Mouse (Mus musculus): ENCODE measurements at regions not wholly inside any gene's neighbourhood (a gene's known extent, or its start where the extent isn't known, plus 50 kb on each side); places are given as distances from the start of the nearest gene placed in this dataset.

DNA sequence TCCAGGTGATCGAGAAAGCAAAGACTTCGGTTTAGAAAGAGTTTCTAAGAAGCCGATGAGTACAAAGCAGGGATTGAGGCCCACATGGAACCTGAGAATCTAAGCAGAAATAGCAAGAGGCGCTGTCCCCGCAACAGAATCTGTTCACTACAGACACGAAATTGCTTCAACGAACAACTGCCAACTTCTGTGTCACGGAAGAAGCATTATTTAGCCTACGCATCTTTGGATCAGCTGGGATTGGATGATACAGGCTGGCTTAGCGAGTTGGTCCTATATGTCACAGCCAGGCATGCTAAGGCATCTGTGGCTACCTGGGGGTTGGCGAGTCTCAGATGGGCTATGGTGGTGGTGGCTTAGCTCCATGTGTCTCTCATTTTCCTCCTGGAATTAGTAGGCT is 269.1 kb downstream of the CK137956 start:
- no peaks in the 10 kb centered on the region for H3K27me3 ChIP-seq (ENCODE audit: control insufficient read depth, insufficient read depth, low read length)
- no peak overlapping the region for H3K27ac ChIP-seq (ENCODE audit: low read length)
- no peak for ATAC-seq (ENCODE audit: insufficient number of reproducible peaks, insufficient read depth, low FRiP score, low read depth)
- H3K9me3 ChIP-seq (ENCODE audit: control insufficient read depth, low read depth, low read length): no peaks in the 10 kb centered on the region
- no peak overlapping the region for H3K4me2 ChIP-seq (replicated peaks; ENCODE audit: low read depth, low read length)
- no peak overlapping the region for H3K9ac ChIP-seq (replicated peaks; ENCODE audit: low read depth, low read length)
- no peaks in the 10 kb centered on the region for H3K36me3 ChIP-seq (ENCODE audit: control insufficient read depth, insufficient read depth, low read length)
- H3K4me3 ChIP-seq (ENCODE audit: low read depth, low read length): no peak overlapping the region
- WGBS: 93% methylated on average over 11 of the region's 11 CpGs
- H3K4me1 ChIP-seq (ENCODE audit: control insufficient read depth, insufficient read depth, low read length): no peaks in the 10 kb centered on the region

GRCm38 (mm10) chr4:127689986-127690385 is 280.8 kb downstream of the CK137956 start:
- H3K4me3 ChIP-seq (ENCODE audit: low read depth, low read length): no peak overlapping the region
- H3K36me3 ChIP-seq (ENCODE audit: control insufficient read depth, insufficient read depth, low read length): no peaks in the 10 kb centered on the region
- no peaks in the 10 kb centered on the region for H3K9me3 ChIP-seq (ENCODE audit: control insufficient read depth, low read depth, low read length)
- no peak overlapping the region for H3K4me2 ChIP-seq (replicated peaks; ENCODE audit: low read depth, low read length)
- no peak for ATAC-seq (ENCODE audit: insufficient number of reproducible peaks, insufficient read depth, low FRiP score, low read depth)
- 67% methylated on average over 4 of the region's 4 CpGs for WGBS
- no peak overlapping the region for H3K9ac ChIP-seq (replicated peaks; ENCODE audit: low read depth, low read length)
- H3K27me3 ChIP-seq (ENCODE audit: control insufficient read depth, insufficient read depth, low read length): no peaks in the 10 kb centered on the region
- no peaks in the 10 kb centered on the region for H3K4me1 ChIP-seq (ENCODE audit: control insufficient read depth, insufficient read depth, low read length)
- H3K27ac ChIP-seq (ENCODE audit: low read length): no peak overlapping the region

DNA sequence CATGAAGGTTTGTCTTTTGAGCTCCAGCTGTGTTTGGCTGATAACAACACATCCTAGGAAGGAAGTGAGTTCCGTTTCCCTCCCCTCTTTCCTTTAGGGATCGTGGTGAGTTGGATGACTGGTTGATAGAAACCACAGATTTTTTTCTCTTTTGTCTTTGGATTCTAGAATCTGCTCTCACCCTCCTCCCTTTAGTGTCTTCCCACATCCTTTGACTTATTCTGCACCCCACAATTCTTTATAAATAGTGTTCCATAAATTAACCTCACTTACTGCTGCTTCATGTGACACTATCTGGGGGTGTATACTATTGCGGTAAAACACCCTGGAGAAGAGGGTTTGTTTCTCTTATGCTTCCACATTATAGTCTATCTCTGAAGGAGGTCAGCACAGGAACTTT is 285.7 kb downstream of the CK137956 start:
- Histone ChIP-seq H3K9me3 (ENCODE audit: control insufficient read depth, low read depth, low read length) (no peaks in the 10 kb centered on the region), H3K4me2 (replicated peaks; ENCODE audit: low read depth, low read length) (no peak overlapping the region), H3K27ac (ENCODE audit: low read length) (no peak overlapping the region), H3K4me1 (ENCODE audit: control insufficient read depth, insufficient read depth, low read length) (no peaks in the 10 kb centered on the region), H3K9ac (replicated peaks; ENCODE audit: low read depth, low read length) (no peak overlapping the region), H3K36me3 (ENCODE audit: control insufficient read depth, insufficient read depth, low read length) (no peaks in the 10 kb centered on the region), H3K4me3 (ENCODE audit: low read depth, low read length) (no peak overlapping the region), H3K27me3 (ENCODE audit: control insufficient read depth, insufficient read depth, low read length) (no peaks in the 10 kb centered on the region)
- ATAC-seq (ENCODE audit: insufficient number of reproducible peaks, insufficient read depth, low FRiP score, low read depth): no peak
- WGBS: 68% methylated on average over 3 of the region's 3 CpGs

DNA sequence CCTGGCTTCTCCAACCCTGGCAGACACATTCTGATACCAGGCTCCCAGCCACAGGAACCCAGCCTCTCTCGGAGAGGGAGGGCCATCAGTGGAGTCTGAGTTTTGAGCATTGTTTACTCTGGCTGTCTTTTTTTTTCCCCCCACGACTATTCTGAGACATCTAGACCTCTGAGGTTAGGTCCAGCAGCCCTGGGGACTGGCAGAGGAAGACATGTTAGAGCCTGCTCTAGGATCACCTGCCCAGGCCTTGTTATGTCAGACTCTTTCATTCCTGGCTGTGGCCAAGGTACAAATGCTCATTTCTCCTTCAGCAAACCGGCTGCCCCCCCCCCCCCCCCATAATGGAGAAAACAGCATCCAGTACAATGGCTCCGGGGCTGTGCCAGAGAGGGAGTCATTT is 291.4 kb downstream of the CK137956 start:
- Histone ChIP-seq H3K27me3 (ENCODE audit: control insufficient read depth, insufficient read depth, low read length) (no peaks in the 10 kb centered on the region), H3K4me3 (ENCODE audit: low read depth, low read length) (no peak overlapping the region), H3K9me3 (ENCODE audit: control insufficient read depth, low read depth, low read length) (no peaks in the 10 kb centered on the region), H3K4me2 (replicated peaks; ENCODE audit: low read depth, low read length) (no peak overlapping the region), H3K36me3 (ENCODE audit: control insufficient read depth, insufficient read depth, low read length) (no peaks in the 10 kb centered on the region), H3K4me1 (ENCODE audit: control insufficient read depth, insufficient read depth, low read length) (no peaks in the 10 kb centered on the region; the same call in 1 of the 2 replicates), H3K9ac (replicated peaks; ENCODE audit: low read depth, low read length) (no peak overlapping the region), H3K27ac (ENCODE audit: low read length) (no peak overlapping the region)
- 32% methylated on average over 4 of the region's 4 CpGs for WGBS
- ATAC-seq (ENCODE audit: insufficient number of reproducible peaks, insufficient read depth, low FRiP score, low read depth): no peak

DNA sequence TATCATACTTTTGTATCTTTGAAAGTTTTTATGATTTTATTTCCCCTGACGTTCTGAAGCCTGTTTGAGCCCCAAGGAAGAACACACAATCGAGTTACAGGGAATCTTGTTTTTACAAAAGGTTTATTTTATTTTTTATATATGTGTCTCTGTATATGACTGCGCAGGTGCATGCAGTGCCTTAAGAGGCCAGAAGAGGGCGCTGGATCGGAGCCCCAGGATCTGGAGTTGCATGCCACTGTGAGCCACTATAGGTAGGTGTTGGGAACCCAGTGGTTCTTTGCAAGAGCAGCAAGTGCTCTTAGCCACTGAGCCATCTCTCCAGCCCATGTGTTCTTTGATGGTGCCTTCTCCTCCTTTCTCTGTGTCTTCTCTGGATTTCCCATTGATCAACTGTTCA is 292.3 kb downstream of the CK137956 start:
- H3K4me1 ChIP-seq (ENCODE audit: control insufficient read depth, insufficient read depth, low read length): no peaks in the 10 kb centered on the region; the same call in 1 of the 2 replicates
- H3K9me3 ChIP-seq (ENCODE audit: control insufficient read depth, low read depth, low read length): no peaks in the 10 kb centered on the region
- no peak overlapping the region for H3K4me2 ChIP-seq (replicated peaks; ENCODE audit: low read depth, low read length)
- WGBS: 57% methylated on average over 5 of the region's 5 CpGs
- H3K36me3 ChIP-seq (ENCODE audit: control insufficient read depth, insufficient read depth, low read length): no peaks in the 10 kb centered on the region
- no peak overlapping the region for H3K9ac ChIP-seq (replicated peaks; ENCODE audit: low read depth, low read length)
- no peak for ATAC-seq (ENCODE audit: insufficient number of reproducible peaks, insufficient read depth, low FRiP score, low read depth)
- no peaks in the 10 kb centered on the region for H3K27me3 ChIP-seq (ENCODE audit: control insufficient read depth, insufficient read depth, low read length)
- H3K4me3 ChIP-seq (ENCODE audit: low read depth, low read length): no peak overlapping the region
- no peak overlapping the region for H3K27ac ChIP-seq (ENCODE audit: low read length)

GRCm38 (mm10) chr4:127675745-127676315 is 294.9 kb downstream of the CK137956 start:
- Histone ChIP-seq H3K4me2 (replicated peaks; ENCODE audit: low read depth, low read length) (no peak overlapping the region), H3K36me3 (ENCODE audit: control insufficient read depth, insufficient read depth, low read length) (no peaks in the 10 kb centered on the region), H3K9ac (replicated peaks; ENCODE audit: low read depth, low read length) (no peak overlapping the region), H3K27ac (ENCODE audit: low read length) (no peak overlapping the region), H3K9me3 (ENCODE audit: control insufficient read depth, low read depth, low read length) (no peaks in the 10 kb centered on the region), H3K4me3 (ENCODE audit: low read depth, low read length) (no peak overlapping the region), H3K4me1 (ENCODE audit: control insufficient read depth, insufficient read depth, low read length) (no peaks in the 10 kb centered on the region; the same call in 1 of the 2 replicates), H3K27me3 (ENCODE audit: control insufficient read depth, insufficient read depth, low read length) (no peaks in the 10 kb centered on the region)
- 16% methylated on average over 16 of the region's 16 CpGs for WGBS
- no peak for ATAC-seq (ENCODE audit: insufficient number of reproducible peaks, insufficient read depth, low FRiP score, low read depth)

DNA sequence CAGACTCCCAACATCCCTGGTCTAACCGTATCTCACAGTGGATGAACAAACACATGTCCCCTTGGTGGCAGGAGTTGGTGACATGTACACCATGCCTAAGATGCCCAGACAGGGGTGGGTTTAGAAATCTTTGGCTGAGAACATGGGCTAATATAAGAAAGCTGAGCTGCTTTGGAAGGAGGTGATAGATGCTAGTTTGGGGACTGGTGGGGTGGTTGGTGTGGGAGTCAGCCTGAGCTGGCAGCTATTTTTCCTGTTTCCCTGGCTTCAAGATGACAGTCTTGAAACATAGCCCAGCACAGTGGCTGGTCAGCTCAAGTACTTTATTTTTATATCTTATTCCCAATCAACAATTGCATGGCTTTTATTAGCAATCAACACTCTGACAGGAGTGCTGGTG is 302.0 kb upstream of the Gjb5 start:
- no peak overlapping the region for H3K27ac ChIP-seq (ENCODE audit: low read length)
- no peak overlapping the region for H3K9ac ChIP-seq (replicated peaks; ENCODE audit: low read depth, low read length)
- WGBS: 94% methylated on average over 1 of the region's 1 CpGs
- no peaks in the 10 kb centered on the region for H3K27me3 ChIP-seq (ENCODE audit: control insufficient read depth, insufficient read depth, low read length)
- no peaks in the 10 kb centered on the region for H3K36me3 ChIP-seq (ENCODE audit: control insufficient read depth, insufficient read depth, low read length)
- no peak overlapping the region for H3K4me3 ChIP-seq (ENCODE audit: low read depth, low read length)
- H3K4me1 ChIP-seq (ENCODE audit: control insufficient read depth, insufficient read depth, low read length): no peaks in the 10 kb centered on the region
- no peak overlapping the region for H3K4me2 ChIP-seq (replicated peaks; ENCODE audit: low read depth, low read length)
- no peak for ATAC-seq (ENCODE audit: insufficient number of reproducible peaks, insufficient read depth, low FRiP score, low read depth)
- H3K9me3 ChIP-seq (ENCODE audit: control insufficient read depth, low read depth, low read length): no peaks in the 10 kb centered on the region

GRCm38 (mm10) chr4:127651601-127652000 is 293.6 kb upstream of the Gjb5 start:
- 53% methylated on average over 5 of the region's 5 CpGs for WGBS
- H3K4me1 ChIP-seq (ENCODE audit: control insufficient read depth, insufficient read depth, low read length): no peaks in the 10 kb centered on the region
- H3K27ac ChIP-seq (ENCODE audit: low read length): no peak overlapping the region

DNA sequence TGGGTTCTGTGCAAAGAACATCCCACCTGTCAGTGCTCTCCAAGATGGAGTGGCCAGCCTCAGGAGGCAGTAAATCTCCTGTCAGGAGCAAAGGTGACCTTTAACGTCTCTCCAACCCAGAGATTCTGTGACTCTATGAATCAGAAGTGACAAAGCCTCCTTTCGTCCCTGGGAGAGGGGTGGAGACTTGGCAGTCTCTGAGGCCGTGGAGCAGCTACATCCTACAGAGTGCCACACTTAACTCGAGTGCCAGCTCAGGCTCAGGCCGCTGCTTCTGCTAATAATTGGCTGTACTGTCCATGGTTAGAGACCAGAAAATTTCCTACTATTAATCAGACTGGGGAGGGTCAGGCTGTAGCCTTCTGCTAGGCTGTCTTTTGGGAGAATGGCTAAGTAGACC is 290.0 kb upstream of the Gjb5 start:
- ATAC-seq (ENCODE audit: insufficient number of reproducible peaks, insufficient read depth, low FRiP score, low read depth): no peak
- no peak overlapping the region for H3K9ac ChIP-seq (replicated peaks; ENCODE audit: low read depth, low read length)
- H3K36me3 ChIP-seq (ENCODE audit: control insufficient read depth, insufficient read depth, low read length): no peaks in the 10 kb centered on the region
- H3K27me3 ChIP-seq (ENCODE audit: control insufficient read depth, insufficient read depth, low read length): no peaks in the 10 kb centered on the region
- no peaks in the 10 kb centered on the region; the same call in 1 of the 2 replicates for H3K9me3 ChIP-seq (ENCODE audit: control insufficient read depth, low read depth, low read length)
- H3K4me1 ChIP-seq (ENCODE audit: control insufficient read depth, insufficient read depth, low read length): no peaks in the 10 kb centered on the region
- H3K4me2 ChIP-seq (replicated peaks; ENCODE audit: low read depth, low read length): no peak overlapping the region
- no peak overlapping the region for H3K4me3 ChIP-seq (ENCODE audit: low read depth, low read length)
- H3K27ac ChIP-seq (ENCODE audit: low read length): no peak overlapping the region
- 40% methylated on average over 5 of the region's 5 CpGs for WGBS

More at GRCm38 (mm10) chr4:127651601-127652000, 293.6 kb upstream of the Gjb5 start:
- H3K9ac ChIP-seq (replicated peaks; ENCODE audit: low read depth, low read length): no peak overlapping the region
- no peaks in the 10 kb centered on the region for H3K36me3 ChIP-seq (ENCODE audit: control insufficient read depth, insufficient read depth, low read length)
- H3K27me3 ChIP-seq (ENCODE audit: control insufficient read depth, insufficient read depth, low read length): no peaks in the 10 kb centered on the region
- H3K4me3 ChIP-seq (ENCODE audit: low read depth, low read length): no peak overlapping the region
- H3K9me3 ChIP-seq (ENCODE audit: control insufficient read depth, low read depth, low read length): no peaks in the 10 kb centered on the region; the same call in 1 of the 2 replicates
- H3K4me2 ChIP-seq (replicated peaks; ENCODE audit: low read depth, low read length): no peak overlapping the region
- ATAC-seq (ENCODE audit: insufficient number of reproducible peaks, insufficient read depth, low FRiP score, low read depth): no peak
